Mouse (Mus musculus) kidney, embryonic 15.5 days (tissue): ENCODE results near the gene Stx1b. TPM values are rescaled to one million over a fixed set of nuclear protein-coding genes. Genes with fewer than 3 reads are reported as not detected.
"Not testable (repeated sequence)": the region's sequence is repeated elsewhere in the genome, so short reads cannot be mapped to it uniquely, and the experiment has no call there.

Experiments
- ATAC-seq: fragments of 200-750 bp; cut with Nextera tagmentation; replicated peaks from 2 replicates; pipeline ENCODE4 v1.8.0; 2017; ENCODE audit warnings: moderate TSS enrichment; ENCODE audit not compliant: low FRiP score
- H3K27ac ChIP-seq: fragments of 300-500 bp; sonication (generic); 2 replicates; pipeline ENCODE4 v1.5.1; 2015; ENCODE audit warnings: mild to moderate bottlenecking, inconsistent platforms
- H3K27me3 ChIP-seq: fragments of 300-500 bp; sonication (generic); 2 replicates; pipeline ENCODE4 v1.6.1; 2015; ENCODE audit warnings: inconsistent platforms
- H3K36me3 ChIP-seq: fragments of 300-500 bp; sonication (generic); 2 replicates; pipeline ENCODE4 v1.6.1; 2015; ENCODE audit warnings: inconsistent platforms
- H3K4me1 ChIP-seq: fragments of 300-500 bp; sonication (generic); 2 replicates; pipeline ENCODE4 v1.6.1; 2015; ENCODE audit warnings: inconsistent platforms
- H3K4me2 ChIP-seq: fragments of 300-500 bp; sonication (generic); 2 replicates; pipeline ENCODE4 v1.6.1; 2015; ENCODE audit warnings: moderate library complexity, mild to moderate bottlenecking, inconsistent platforms
- H3K4me3 ChIP-seq: fragments of 300-500 bp; sonication (generic); replicated peaks from 2 replicates; pipeline ENCODE4 v1.5.1; 2015; ENCODE audit warnings: mild to moderate bottlenecking, inconsistent platforms
- H3K9ac ChIP-seq: fragments of 300-500 bp; sonication (generic); 2 replicates; pipeline ENCODE4 v1.6.1; 2015; ENCODE audit warnings: mild to moderate bottlenecking, inconsistent platforms
- H3K9me3 ChIP-seq: fragments of 300-500 bp; sonication (generic); replicated peaks from 2 replicates; pipeline ENCODE4 v1.6.1; 2016; ENCODE audit warnings: inconsistent platforms
- WGBS: fragments of 180-500 bp; shearing (Covaris S2); methylation state at CpG from one replicate; pipeline ENCODE4 v1.1.7; 2015; ENCODE audit warnings: mixed read lengths; 5-methylcytosine and 5-hydroxymethylcytosine counted together
- polyA plus RNA-seq: library from polyadenylated mRNA; unstranded; fragments of >200 nt; fragmentation: Nextera tagmentation; extraction: Ambion mirVana; gene quantifications from 2 replicates; pipeline ENCODE4 v1.2.1, GENCODE M21; 2015

Stx1b gene
- polyA plus RNA-seq, 1 experiment from 2014 or later, result 5.2 TPM

DNA sequence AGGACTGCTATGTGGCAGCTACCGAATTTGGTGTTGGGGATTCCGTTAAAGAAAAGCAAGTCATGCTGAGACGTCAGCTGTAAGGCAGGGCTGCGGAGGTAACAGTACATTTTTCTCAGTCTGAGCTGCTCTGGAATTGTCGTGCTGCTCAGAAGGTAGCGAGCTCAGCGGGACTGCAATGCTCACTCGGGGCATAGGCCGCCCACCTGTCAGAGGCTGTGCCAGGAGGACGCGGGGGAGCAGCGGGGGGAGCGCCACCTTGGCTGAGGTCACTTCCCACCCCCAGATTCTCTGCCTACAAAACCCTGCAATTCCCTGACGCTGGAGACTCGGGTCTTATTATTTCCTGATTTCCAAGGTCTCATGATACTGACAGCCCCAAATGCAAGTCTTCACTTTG, 16.5 kb upstream of the Stx1b start:
- Histone ChIP-seq H3K4me2 (peak overlapping the region; percentile 92), H3K4me3 (peak overlapping the region; percentile 86), H3K9me3 (no peaks in the 10 kb centered on the region), H3K9ac (peak overlapping the region; percentile 79), H3K27ac (peak overlapping the region; percentile 93), H3K4me1 (peaks cover 19% of the 10 kb centered on the region), H3K36me3 (peaks cover 27% of the 10 kb centered on the region), H3K27me3 (no peaks in the 10 kb centered on the region)
- WGBS, result under 1% methylated on average over 15 of the region's 15 CpGs
- ATAC-seq, result peak; percentile 22; the same call in 1 of the 2 replicates

DNA sequence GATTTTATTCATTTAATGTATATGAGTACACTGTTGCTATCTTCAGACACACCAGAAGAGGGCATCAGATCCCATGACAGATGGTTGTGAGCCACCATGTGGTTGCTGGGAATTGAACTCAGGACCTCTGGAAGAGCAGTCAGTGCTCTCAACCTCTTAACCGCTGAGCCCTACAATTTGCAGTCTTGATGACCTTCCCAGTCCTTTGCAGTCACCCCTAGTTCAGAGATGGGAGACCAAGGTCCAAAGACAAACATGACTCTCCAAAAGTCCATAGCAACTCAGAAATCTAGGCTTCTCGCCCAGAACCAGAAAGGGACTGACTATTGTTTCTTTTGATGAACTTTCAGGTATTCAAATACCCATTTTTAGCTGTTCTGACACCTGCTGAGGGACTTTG, 15.7 kb upstream of the Stx1b start:
- H3K4me2 ChIP-seq, H3K27me3 ChIP-seq, H3K9me3 ChIP-seq, H3K27ac ChIP-seq, H3K9ac ChIP-seq, ATAC-seq, H3K4me3 ChIP-seq: not testable (repeated sequence)
- Histone ChIP-seq H3K4me1 (peaks cover 19% of the 10 kb centered on the region), H3K36me3 (peaks cover 21% of the 10 kb centered on the region)
- WGBS, result 78% methylated on average over 2 of the region's 2 CpGs

DNA sequence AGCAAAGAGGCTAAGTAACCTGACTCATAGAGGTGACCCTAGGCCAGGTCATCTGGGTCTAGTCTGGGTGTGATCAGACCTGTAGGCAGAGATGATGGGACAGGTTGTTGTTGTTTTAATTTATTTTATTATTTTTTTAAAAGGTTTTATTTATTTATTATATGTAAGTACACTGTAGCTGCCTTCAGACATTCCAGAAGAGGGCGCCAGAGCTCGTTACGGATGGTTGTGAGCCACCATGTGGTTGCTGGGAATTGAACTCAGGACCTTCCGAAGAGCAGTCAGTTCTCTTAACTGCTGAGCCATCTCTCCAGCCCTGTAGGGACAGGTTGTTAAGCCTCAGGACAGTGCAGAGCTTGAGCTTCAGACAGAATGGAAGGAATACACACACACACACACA, 13.5 kb upstream of the Stx1b start:
- not testable (repeated sequence) for H3K9me3 ChIP-seq
- WGBS, result 72% methylated on average over 4 of the region's 4 CpGs

DNA sequence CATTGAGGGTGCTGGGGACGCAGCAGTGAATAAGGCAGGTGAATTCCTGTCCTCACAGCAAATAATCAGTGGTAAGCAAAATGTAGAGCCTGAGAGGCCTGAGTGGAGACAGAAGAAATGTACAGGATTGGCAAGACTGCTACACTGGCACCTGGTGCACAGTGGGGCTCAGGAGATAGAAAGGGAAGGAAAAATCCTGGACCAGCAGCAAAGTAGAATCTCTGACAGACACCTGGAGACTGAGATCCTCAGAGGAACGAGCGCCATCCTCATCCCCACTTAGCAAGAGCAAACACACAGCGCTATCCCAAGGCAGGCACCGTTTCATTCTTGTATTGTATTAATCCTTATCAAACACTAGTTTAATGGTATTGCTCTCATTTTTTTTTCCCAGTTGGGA, 13.1 kb upstream of the Stx1b start:
- Histone ChIP-seq H3K36me3 (no peaks in the 10 kb centered on the region), H3K27me3 (no peaks in the 10 kb centered on the region), H3K9me3 (no peaks in the 10 kb centered on the region), H3K9ac (no peak overlapping the region), H3K4me3 (no peak overlapping the region), H3K4me1 (peaks cover 13% of the 10 kb centered on the region), H3K27ac (no peak overlapping the region), H3K4me2 (no peak overlapping the region)
- ATAC-seq, result no peak
- 89% methylated on average over 5 of the region's 5 CpGs for WGBS

More for the DNA sequence above, 13.5 kb upstream of the Stx1b start:
- not testable (repeated sequence) for H3K27me3 ChIP-seq, ATAC-seq, H3K27ac ChIP-seq, H3K4me2 ChIP-seq, H3K36me3 ChIP-seq, H3K4me3 ChIP-seq, H3K9ac ChIP-seq
- H3K4me1 ChIP-seq, result peaks cover 17% of the 10 kb centered on the region

DNA sequence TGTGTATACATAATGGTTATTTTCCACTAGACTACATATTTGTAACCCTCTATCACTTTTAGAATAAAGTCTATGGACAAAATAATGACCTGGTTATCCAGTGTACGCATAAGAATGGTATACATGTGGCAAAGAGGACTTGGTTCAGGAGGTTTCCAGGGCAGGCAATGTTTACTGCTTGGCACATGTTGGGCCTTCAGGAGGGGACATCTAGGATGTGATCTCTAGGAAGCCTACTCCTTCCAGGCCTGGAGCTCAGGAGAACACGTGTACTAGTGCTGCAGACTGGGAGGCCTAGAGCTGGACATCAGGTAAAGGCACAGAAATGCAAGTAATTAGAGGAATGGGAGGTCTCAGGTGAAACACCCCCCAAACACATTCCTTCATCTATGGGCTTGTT, 11.2 kb upstream of the Stx1b start:
- 81% methylated on average over 2 of the region's 2 CpGs for WGBS
- Histone ChIP-seq H3K36me3 (no peaks in the 10 kb centered on the region), H3K27ac (no peak overlapping the region), H3K4me2 (no peak overlapping the region), H3K9ac (no peak overlapping the region), H3K4me3 (no peak overlapping the region), H3K4me1 (peaks cover 4% of the 10 kb centered on the region; the same call in 1 of the 2 replicates), H3K9me3 (no peaks in the 10 kb centered on the region), H3K27me3 (no peaks in the 10 kb centered on the region)
- ATAC-seq, result no peak

DNA sequence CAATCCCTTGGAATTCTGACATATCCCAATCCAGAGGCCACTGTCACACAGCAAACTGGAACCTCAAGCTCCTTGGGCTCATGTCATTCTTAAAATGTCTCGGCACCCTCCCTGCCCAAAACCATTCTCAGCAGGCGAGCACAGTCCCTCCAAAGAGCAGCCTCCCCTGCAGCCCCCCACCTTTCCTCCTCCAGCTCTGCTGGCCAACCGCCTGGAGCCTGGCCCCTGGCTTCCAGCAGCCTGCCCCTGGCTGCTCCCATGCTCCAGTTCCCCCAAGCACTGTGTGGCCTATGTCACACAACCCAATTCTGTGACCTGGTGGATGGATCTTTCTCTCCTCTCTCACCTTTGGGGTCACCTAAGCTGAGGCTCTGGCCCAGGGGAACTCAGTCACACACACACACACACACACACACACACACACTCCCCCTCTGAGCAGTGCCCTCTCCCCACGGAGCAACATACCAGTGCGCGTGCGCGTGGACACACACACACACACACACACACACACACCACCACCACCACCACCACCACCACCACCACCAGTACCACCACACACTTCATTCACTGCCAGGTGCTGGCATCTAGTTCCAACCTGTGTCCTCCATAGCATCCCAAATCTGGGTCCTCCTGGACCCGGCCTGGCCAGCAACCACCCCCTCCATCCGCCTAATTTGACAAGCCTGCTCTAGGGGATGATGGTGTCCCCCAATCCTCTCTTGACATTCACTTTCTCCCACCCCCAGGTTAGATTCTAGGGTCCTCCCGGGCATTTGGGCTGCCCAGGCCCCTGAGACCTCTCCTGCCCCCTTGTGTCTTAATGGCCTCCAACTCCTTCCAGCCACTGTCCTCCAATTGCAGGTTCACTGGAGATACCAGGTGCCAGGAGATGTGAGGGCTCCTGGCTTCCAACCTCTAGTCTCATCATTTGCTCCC, 845 bp downstream of the Stx1b start:
- H3K36me3 ChIP-seq, result no peaks in the 10 kb centered on the region
- WGBS, result 64% methylated on average over 11 of the region's 11 CpGs
- H3K9ac ChIP-seq, result peak overlapping the region; percentile 70
- ATAC-seq, result peak; percentile 41
- peak overlapping the region; percentile 89 for H3K4me2 ChIP-seq
- H3K27me3 ChIP-seq, result no peaks in the 10 kb centered on the region
- H3K9me3 ChIP-seq, result no peaks in the 10 kb centered on the region
- H3K27ac ChIP-seq, result 0 out of 2 replicates have a peak overlapping the region, but pooled peaks have one; percentile 33
- H3K4me3 ChIP-seq, result peak overlapping the region; percentile 61
- H3K4me1 ChIP-seq, result peaks cover 38% of the 10 kb centered on the region

DNA sequence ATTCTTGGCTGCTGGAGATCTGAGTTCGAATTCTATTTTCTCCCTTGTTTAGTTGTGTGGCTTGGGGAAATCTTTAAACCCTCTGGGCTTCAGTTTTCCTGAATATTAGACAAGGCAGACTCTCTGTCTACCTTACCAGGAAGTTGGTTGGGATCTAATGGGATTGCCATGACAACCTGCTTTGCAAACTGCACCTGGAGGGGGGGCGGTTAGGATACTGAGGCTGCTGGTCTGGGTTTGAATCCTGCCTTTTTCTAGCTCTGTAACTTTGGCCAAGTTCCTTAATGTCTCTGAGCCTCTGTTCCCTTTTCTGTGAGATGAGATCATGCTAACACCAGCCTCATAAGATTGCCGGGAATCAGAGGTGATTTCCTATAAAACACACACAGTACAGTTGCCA, 1.9 kb downstream of the Stx1b start:
- no peak for ATAC-seq
- WGBS, result 82% methylated on average over 3 of the region's 3 CpGs
- no peak overlapping the region for H3K4me2 ChIP-seq
- H3K36me3 ChIP-seq, result no peaks in the 10 kb centered on the region
- no peak overlapping the region for H3K4me3 ChIP-seq
- H3K9ac ChIP-seq, result no peak overlapping the region
- H3K4me1 ChIP-seq, result peaks cover 38% of the 10 kb centered on the region
- H3K9me3 ChIP-seq, result no peaks in the 10 kb centered on the region
- no peak overlapping the region for H3K27ac ChIP-seq
- H3K27me3 ChIP-seq, result no peaks in the 10 kb centered on the region

DNA sequence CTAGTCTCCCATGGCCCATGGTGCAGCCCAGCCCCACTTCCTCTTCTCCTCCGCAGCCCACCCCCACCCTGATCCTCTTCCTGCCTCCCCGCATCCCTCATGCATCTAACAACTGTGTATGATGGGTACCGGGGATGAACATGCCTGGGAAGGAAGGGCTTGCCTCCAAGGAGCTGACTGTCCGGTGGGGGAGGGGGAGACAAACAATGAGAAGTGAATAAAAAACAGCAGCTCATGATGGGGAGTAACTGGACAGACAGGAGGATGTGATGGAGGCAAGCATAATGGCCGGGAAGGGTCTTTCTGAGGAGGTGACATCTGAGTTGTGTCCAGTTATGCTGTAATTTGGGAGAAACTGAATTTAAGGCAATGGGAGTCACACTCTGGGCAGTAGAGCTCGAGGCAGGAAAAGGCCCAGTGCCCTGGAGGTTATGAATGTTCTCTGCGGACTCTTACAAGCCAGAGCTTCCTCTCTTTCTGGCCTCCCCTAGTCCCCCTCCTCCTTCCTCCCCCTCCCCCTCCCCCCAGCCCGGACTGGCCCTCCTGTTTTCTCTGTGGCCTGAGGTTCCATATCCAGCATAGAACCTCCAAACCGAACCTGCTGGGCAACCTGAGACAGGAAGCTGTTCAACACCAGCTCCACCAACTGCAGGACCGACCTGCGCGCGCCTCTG, 3.4 kb downstream of the Stx1b start:
- 48% methylated on average over 13 of the region's 13 CpGs for WGBS
- Histone ChIP-seq H3K9ac (no peak overlapping the region), H3K27ac (peak overlapping the region; percentile 74), H3K27me3 (no peaks in the 10 kb centered on the region), H3K4me3 (no peak overlapping the region), H3K36me3 (no peaks in the 10 kb centered on the region), H3K9me3 (no peaks in the 10 kb centered on the region), H3K4me2 (no peak overlapping the region), H3K4me1 (peaks cover 45% of the 10 kb centered on the region)
- no peak for ATAC-seq

DNA sequence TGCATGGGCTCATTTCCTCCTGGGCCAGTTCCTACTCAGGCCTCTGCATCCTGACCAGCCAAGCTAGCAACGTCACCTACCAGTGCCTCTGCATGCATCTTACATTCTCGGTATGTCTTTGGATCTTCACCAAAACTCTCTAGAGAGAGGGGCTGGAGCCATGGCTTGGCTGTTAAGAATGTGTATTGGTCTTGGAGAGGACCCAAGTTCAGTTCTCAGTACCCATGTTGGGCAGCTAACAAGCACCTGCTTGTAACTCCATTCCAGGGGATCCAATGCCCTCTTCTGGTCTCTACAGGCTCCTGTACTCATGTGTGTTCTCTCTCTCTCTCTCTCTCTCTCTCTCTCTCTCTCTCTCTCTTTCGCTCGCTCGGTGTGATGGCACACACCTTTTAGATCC, 6.6 kb downstream of the Stx1b start:
- Histone ChIP-seq H3K36me3 (0 out of 2 replicates have a peak, but pooled peaks cover 3% of the 10 kb centered on the region), H3K4me1 (peaks cover 46% of the 10 kb centered on the region), H3K9me3 (no peaks in the 10 kb centered on the region), H3K27me3 (no peaks in the 10 kb centered on the region), H3K9ac (no peak overlapping the region), H3K4me3 (no peak overlapping the region), H3K4me2 (no peak overlapping the region), H3K27ac (no peak overlapping the region)
- WGBS, result 92% methylated on average over 5 of the region's 5 CpGs
- no peak for ATAC-seq

DNA sequence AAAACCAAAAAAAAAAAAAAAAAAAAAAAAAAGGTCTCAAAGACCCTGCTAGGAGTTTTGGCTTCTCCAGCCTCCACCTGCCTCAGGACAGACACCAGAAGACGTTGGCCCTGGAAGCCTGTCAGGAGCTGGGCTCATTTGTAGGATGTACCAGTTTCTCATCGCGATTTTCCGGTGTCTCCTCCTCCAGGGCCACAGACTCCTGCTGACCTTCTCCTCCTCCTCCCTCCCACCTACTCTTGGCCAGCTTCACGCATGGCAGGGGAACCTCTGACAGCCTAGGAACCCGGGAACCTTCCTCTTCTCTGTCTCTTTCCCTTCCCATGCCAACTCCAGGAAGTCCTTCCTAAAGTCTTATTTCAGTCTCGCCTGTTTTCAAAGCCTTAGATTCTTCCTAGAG, 7.3 kb downstream of the Stx1b start:
- Histone ChIP-seq H3K9me3 (no peaks in the 10 kb centered on the region), H3K9ac (no peak overlapping the region), H3K36me3 (peaks cover 5% of the 10 kb centered on the region; the same call in 1 of the 2 replicates), H3K27ac (no peak overlapping the region), H3K4me3 (no peak overlapping the region), H3K27me3 (no peaks in the 10 kb centered on the region), H3K4me1 (peaks cover 39% of the 10 kb centered on the region), H3K4me2 (no peak overlapping the region)
- WGBS, result 59% methylated on average over 7 of the region's 7 CpGs
- ATAC-seq, result no peak

DNA sequence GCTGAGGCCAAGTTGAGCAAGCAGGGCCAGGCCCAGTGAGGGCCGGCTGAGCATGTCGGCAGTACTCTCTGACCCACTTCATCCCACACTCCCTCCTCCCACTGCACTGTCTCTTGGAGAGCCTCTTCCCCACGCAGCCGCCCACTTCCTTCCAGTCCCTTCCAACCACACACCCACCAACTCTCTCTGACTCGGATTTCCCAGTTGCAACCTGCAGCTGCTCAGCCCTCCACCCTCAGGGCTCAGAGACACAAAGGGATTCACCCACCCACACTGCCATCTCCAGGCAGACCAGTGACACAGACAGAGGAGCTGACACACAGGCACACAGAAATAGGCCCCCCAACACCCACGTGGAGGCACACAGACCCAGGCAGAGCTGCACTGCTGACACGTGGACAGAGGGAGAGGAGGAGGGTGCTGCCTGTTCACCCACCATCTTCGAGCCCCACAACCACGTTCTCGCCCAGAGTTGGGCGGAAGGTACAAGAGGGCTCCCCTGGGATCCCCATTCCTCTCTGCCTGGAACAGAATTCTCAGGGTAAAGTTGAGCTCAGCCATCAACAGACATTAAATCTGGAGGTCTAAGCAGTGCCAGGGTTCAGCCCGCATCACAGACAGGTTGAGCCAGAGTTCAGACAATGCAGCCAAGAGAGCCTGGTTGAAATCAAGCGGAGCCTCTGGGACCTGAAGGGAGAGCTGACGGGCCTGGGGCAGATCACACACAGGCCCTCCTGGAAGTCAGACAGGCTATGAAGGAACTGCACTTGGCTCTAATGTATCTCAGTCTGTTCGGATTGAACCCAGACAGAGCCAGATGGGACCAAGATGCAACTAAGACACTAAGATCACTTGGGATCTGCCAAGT, 8.2 kb downstream of the Stx1b start:
- 52% methylated on average over 15 of the region's 15 CpGs for WGBS
- Histone ChIP-seq H3K4me2 (no peak overlapping the region), H3K27me3 (no peaks in the 10 kb centered on the region), H3K36me3 (peaks cover 6% of the 10 kb centered on the region; the same call in 1 of the 2 replicates), H3K27ac (peak overlapping the region; percentile 9; the same call in 1 of the 2 replicates), H3K4me3 (no peak overlapping the region), H3K9me3 (no peaks in the 10 kb centered on the region), H3K9ac (no peak overlapping the region), H3K4me1 (peaks cover 33% of the 10 kb centered on the region)
- ATAC-seq, result peak; percentile 59
